Mouse (Mus musculus): ENCODE results near the gene Timeless. TPM values are rescaled to one million over a fixed set of nuclear protein-coding genes. Genes with fewer than 3 reads are reported as not detected.

Gene Timeless
- polyA plus RNA-seq, 1 experiment from 2014 or later = 65.9 TPM

DNA sequence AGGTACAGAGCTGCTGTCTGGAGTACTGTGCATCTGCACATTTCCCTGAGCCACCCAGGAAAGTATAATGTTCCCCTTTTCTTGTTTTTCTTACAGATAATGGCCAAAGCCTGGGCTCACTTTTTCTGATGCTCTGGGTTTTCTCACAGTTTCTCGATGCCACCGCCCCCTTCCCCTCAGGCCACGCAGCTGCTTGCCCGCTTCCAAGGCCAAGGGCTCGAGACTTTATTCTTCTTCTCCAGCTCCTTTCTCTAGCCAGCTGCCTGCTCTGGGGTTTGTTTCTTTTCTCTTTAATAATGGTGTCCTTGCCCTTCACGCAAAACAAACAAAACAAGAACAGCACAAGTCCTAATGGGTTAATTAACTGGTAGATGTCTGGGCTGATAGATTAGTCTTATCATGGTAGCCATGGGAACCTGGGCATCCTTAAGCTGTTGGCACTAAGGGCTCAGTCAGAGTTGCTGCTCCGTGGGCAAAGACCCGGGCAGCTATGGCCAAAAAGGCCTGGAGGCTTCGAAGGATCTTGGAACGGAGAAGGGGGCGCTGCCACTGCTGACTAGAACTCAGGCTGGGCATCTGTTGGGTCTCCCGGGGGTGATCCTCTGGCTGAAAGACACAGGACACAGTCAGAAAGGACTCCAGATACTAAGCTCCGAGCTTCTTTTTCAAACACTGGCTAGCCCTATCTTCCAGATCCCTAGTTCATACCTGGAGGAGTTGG lies 64.7 kb downstream of the Timeless start:
- H3K4me3 ChIP-seq = no peak overlapping the region
- no peaks in the 10 kb centered on the region for H3K27me3 ChIP-seq (ENCODE audit: insufficient read depth, poor library complexity, severe bottlenecking)
- peaks cover 16% of the 10 kb centered on the region for H3K36me3 ChIP-seq
- WGBS = 88% methylated on average over 13 of the region's 13 CpGs
- H3K4me1 ChIP-seq (replicated peaks) = no peaks in the 10 kb centered on the region
- no peak overlapping the region for H3K27ac ChIP-seq
- no peaks in the 10 kb centered on the region for H3K9me3 ChIP-seq
- no peak for DNase-seq (ENCODE audit: low spot score)

DNA sequence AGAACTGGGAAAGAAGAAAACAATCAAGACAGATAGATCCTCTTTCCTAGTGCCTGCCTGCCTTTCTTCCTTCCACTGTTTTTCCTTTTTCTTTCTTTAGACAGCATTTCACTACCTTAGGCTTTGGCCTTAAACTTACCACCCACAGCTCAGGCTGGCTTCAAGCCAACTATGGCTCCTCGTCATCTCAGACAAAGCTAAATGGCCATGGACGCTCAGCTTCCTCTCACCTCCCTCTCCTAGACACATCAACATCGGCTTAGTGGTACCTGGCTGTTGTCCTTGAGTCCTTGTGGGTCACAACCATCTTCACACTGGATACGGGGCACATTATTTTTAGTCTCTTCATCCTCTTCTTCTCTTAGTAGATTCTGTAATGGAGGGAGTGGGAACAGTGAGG lies 65.4 kb downstream of the Timeless start:
- Histone ChIP-seq H3K36me3 (peaks cover 9% of the 10 kb centered on the region), H3K27ac (no peak overlapping the region), H3K9me3 (no peaks in the 10 kb centered on the region), H3K4me1 (replicated peaks) (peaks cover 5% of the 10 kb centered on the region), H3K4me3 (no peak overlapping the region), H3K27me3 (ENCODE audit: insufficient read depth, poor library complexity, severe bottlenecking) (no peaks in the 10 kb centered on the region)
- DNase-seq (ENCODE audit: low spot score) = no peak
- 90% methylated on average over 4 of the region's 4 CpGs for WGBS

DNA sequence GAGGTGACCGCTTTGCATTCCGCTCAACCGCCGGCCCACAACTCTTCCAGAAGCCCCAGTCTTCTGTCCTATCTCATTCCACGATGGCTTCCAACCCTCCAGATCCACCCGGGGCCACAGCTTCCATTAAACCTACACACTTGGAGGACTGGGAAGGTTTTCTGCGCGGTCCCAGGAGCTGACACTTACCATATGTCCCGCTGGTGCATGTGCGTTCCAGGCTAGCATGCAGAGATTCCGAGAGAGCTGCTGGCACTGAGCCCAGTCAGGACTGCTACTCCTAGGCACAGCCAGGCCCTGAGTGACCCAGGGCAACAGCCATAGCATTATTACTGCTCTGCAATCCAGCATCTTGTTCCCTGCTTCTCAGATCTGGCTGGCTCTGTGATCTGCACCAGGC lies 65.8 kb downstream of the Timeless start:
- H3K9me3 ChIP-seq = no peaks in the 10 kb centered on the region
- H3K36me3 ChIP-seq = peaks cover 5% of the 10 kb centered on the region
- 86% methylated on average over 11 of the region's 11 CpGs for WGBS
- no peak overlapping the region for H3K27ac ChIP-seq
- peaks cover 9% of the 10 kb centered on the region for H3K4me1 ChIP-seq (replicated peaks)
- no peak for DNase-seq (ENCODE audit: low spot score)
- H3K27me3 ChIP-seq (ENCODE audit: insufficient read depth, poor library complexity, severe bottlenecking) = no peaks in the 10 kb centered on the region
- no peak overlapping the region for H3K4me3 ChIP-seq

DNA sequence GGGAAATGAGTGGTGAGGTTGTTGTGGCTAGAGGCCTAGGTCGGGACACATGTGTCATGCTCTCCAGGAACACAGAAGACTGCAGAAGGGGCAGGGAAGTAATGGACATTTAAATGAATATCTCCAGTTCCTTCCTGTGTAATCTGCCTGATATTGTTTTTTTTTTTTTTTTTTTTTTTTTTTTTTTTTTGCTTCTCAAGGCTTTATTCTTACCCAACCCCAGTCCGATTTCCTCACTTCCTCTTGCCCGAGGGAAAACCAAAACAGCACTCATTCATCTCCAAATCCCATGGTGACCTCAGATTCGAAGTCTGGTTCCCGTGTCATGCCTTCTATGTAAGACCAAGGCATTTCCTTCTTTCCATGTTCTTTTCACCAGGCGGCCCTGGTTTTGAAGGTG lies 66.4 kb downstream of the Timeless start:
- peaks cover 9% of the 10 kb centered on the region for H3K4me1 ChIP-seq (replicated peaks)
- WGBS = 79% methylated on average over 6 of the region's 6 CpGs
- H3K9me3 ChIP-seq = no peaks in the 10 kb centered on the region
- H3K36me3 ChIP-seq = no peaks in the 10 kb centered on the region
- no peaks in the 10 kb centered on the region for H3K27me3 ChIP-seq (ENCODE audit: insufficient read depth, poor library complexity, severe bottlenecking)
- H3K27ac ChIP-seq = no peak overlapping the region
- DNase-seq (ENCODE audit: low spot score) = no peak
- H3K4me3 ChIP-seq = no peak overlapping the region

DNA sequence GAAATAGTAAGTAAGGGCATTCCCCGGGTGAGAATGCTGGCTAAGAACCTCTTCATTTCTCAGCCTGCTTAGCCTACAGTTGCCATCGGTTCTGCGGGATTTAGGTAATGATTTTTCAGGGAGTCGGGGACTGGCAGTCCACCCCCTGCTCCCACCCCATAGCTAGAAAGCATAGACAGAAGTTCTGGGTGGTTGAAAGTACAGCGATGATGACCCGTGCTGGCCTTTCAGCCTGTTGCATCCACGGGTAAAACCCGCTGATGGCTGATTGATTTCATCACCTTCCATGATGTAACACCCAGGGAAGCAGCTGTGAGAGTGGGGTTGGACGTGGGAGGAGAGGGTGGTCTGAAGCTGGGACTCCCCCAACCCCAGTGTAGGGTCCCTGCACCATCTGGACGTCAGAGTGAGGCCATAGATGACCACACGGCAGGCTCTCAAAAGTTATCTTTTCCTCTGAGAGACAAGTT lies 66.9 kb downstream of the Timeless start, which contains the start of gene Il23a:
Il23a (minus strand) TSS at position 51 of the 470 bp plus-strand sequence.
- Histone ChIP-seq H3K4me3 (no peak within 1 kb of the TSS), H3K4me1 (replicated peaks) (peaks cover 12% of the 10 kb centered on the region), H3K9me3 (no peaks in the 10 kb centered on the region), H3K36me3 (no peaks in the 10 kb centered on the region), H3K27ac (no peak within 1 kb of the TSS), H3K27me3 (ENCODE audit: insufficient read depth, poor library complexity, severe bottlenecking) (no peaks in the 10 kb centered on the region)
- no peak for DNase-seq (ENCODE audit: low spot score)
- WGBS = 83% methylated on average over 11 of the region's 11 CpGs

DNA sequence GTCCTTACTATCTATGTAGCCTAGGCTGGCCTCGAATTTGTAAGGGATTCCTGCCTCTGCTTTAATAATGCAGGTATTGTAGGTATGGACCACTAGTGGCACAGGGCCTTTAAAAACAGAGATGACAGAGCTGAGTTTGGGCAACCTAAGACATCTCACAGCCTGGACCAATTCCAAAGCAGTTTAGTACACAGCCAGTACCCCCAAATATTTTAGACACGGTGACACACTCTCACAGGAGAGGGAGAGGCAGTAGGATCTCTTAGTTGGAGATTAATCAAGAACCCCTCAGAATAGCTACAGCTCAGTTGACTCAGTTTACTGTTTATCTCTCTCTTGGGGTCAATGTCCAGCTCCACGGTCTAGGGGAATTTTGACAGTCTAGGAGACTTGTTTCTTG lies 70.5 kb downstream of the Timeless start:
- H3K27ac ChIP-seq = peak overlapping the region; percentile 97
- H3K36me3 ChIP-seq = peaks cover 12% of the 10 kb centered on the region; the same call in 1 of the 2 replicates
- H3K4me3 ChIP-seq = peak overlapping the region; percentile 70
- H3K4me1 ChIP-seq (replicated peaks) = peaks cover 21% of the 10 kb centered on the region
- H3K9me3 ChIP-seq = no peaks in the 10 kb centered on the region
- DNase-seq (ENCODE audit: low spot score) = no peak
- H3K27me3 ChIP-seq (ENCODE audit: insufficient read depth, poor library complexity, severe bottlenecking) = no peaks in the 10 kb centered on the region
- 37% methylated on average over 3 of the region's 3 CpGs for WGBS

Other genes starting within 250 kb of the Timeless start
- gene Hsd17b6, start 224.5 kb upstream of the Timeless start, polyA plus RNA-seq (2016; fragmentation: Nextera tagmentation; extraction: Ambion mirVana) = not detected in 2 replicates
- gene Prim1, start 216.9 kb upstream of the Timeless start, polyA plus RNA-seq (2016; fragmentation: Nextera tagmentation; extraction: Ambion mirVana) = 82.4 and 108 TPM in 2 replicates
- gene Naca, start 196.5 kb upstream of the Timeless start, polyA plus RNA-seq (2016; fragmentation: Nextera tagmentation; extraction: Ambion mirVana) = 790 and 883 TPM in 2 replicates
- 544 and 661 TPM in 2 replicates for gene Ptges3, start 173.1 kb upstream of the Timeless start, polyA plus RNA-seq (2016; fragmentation: Nextera tagmentation; extraction: Ambion mirVana)
- 2,236 and 2,265 TPM in 2 replicates for gene Atp5b, start 148.8 kb upstream of the Timeless start, polyA plus RNA-seq (2016; fragmentation: Nextera tagmentation; extraction: Ambion mirVana)
- gene Baz2a, start 140.5 kb upstream of the Timeless start, polyA plus RNA-seq (2016; fragmentation: Nextera tagmentation; extraction: Ambion mirVana) = 16.2 and 17.0 TPM in 2 replicates
- gene Rbms2, start 51.8 kb upstream of the Timeless start, polyA plus RNA-seq (2016; fragmentation: Nextera tagmentation; extraction: Ambion mirVana) = 25.7 and 28.6 TPM in 2 replicates
- gene Gls2, start 37.6 kb upstream of the Timeless start, polyA plus RNA-seq (2016; fragmentation: Nextera tagmentation; extraction: Ambion mirVana) = 0.57 and 0.93 TPM in 2 replicates
- 27.3 and 27.5 TPM in 2 replicates for gene Spryd4, start 20.3 kb upstream of the Timeless start, polyA plus RNA-seq (2016; fragmentation: Nextera tagmentation; extraction: Ambion mirVana)
- 0.22 and 0.24 TPM in 2 replicates for gene Mip, start 6.2 kb upstream of the Timeless start, polyA plus RNA-seq (2016; fragmentation: Nextera tagmentation; extraction: Ambion mirVana)
- gene Apon, start 22.0 kb downstream of the Timeless start, polyA plus RNA-seq (2016; fragmentation: Nextera tagmentation; extraction: Ambion mirVana) = 0.54 and 0.56 TPM in 2 replicates
- not detected in 2 replicates for gene Apof, start 36.6 kb downstream of the Timeless start, polyA plus RNA-seq (2016; fragmentation: Nextera tagmentation; extraction: Ambion mirVana)
- 14.6 and 19.3 TPM in 2 replicates for gene Stat2, start 38.5 kb downstream of the Timeless start, polyA plus RNA-seq (2016; fragmentation: Nextera tagmentation; extraction: Ambion mirVana)
- not detected in 2 replicates for gene Il23a, start 66.7 kb downstream of the Timeless start, polyA plus RNA-seq (2016; fragmentation: Nextera tagmentation; extraction: Ambion mirVana)
- gene Pan2, start 71.3 kb downstream of the Timeless start, polyA plus RNA-seq (2016; fragmentation: Nextera tagmentation; extraction: Ambion mirVana) = 42.5 and 43.7 TPM in 2 replicates
- 252 and 259 TPM in 2 replicates for gene Cnpy2, start 90.4 kb downstream of the Timeless start, polyA plus RNA-seq (2016; fragmentation: Nextera tagmentation; extraction: Ambion mirVana)
- 231 and 232 TPM in 2 replicates for gene Cs, start 105.7 kb downstream of the Timeless start, polyA plus RNA-seq (2016; fragmentation: Nextera tagmentation; extraction: Ambion mirVana)
- 14.5 and 21.6 TPM in 2 replicates for gene Coq10a, start 136.9 kb downstream of the Timeless start, polyA plus RNA-seq (2016; fragmentation: Nextera tagmentation; extraction: Ambion mirVana)
- gene Ankrd52, start 145.1 kb downstream of the Timeless start, polyA plus RNA-seq (2016; fragmentation: Nextera tagmentation; extraction: Ambion mirVana) = 9.6 and 10.3 TPM in 2 replicates
- gene Slc39a5, start 169.2 kb downstream of the Timeless start, polyA plus RNA-seq (2016; fragmentation: Nextera tagmentation; extraction: Ambion mirVana) = 0.55 TPM in 1 of 2 replicates, not detected in the other
- gene Nabp2, start 179.4 kb downstream of the Timeless start, polyA plus RNA-seq (2016; fragmentation: Nextera tagmentation; extraction: Ambion mirVana) = 144 and 147 TPM in 2 replicates
- gene Rnf41, start 179.6 kb downstream of the Timeless start, polyA plus RNA-seq (2016; fragmentation: Nextera tagmentation; extraction: Ambion mirVana) = 46.7 and 48.0 TPM in 2 replicates
- gene Smarcc2, start 227.2 kb downstream of the Timeless start, polyA plus RNA-seq (2016; fragmentation: Nextera tagmentation; extraction: Ambion mirVana) = 72.2 and 106 TPM in 2 replicates